Mouse (Mus musculus): Measurements from ENCODE around the gene Kif19a.

Gene Kif19a

DNA sequence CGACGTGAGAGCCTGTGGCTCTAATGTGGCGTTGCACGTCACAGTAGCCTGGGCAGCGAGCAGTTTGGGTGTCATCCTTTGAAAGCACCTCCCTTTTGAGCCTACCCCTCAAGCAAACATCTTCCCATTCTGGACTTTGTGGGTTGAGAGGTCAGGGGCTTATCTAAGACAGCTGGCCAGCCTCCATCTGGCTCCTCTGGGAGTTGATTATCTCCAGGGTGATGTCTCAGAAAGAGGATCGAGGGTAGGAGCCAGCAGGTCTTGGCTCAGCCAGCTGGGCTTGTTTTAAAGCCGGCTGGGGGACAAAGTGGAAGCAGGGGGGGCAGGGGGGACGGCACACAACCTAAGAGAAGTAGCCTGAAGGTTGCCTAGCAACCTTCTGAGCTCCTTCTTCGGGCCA, 14.9 kb downstream of the Kif19a start:
- no peak for DNase-seq (ENCODE audit: low read depth, low spot score)

DNA sequence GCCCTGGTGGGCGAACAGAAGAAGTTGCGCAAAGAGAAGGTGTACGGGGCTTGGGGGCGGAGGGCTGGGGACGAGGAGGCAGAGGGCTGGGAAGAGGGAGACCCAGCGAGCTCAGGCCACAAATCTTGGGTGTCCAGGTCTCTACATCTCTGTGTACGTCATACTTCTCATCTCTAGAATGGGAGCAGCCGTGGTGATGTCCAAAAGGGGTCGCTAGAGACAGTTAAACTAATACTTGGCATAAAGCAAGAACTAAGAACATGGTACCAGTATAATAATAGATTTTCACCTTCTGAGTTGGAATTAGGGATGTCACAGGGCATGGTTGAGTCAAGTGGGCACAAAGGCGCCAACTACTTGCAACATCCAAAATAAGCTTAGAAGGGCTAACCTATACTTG, 20.7 kb downstream of the Kif19a start:
- peak; percentile 63 for DNase-seq (ENCODE audit: low read depth, low spot score)

DNA sequence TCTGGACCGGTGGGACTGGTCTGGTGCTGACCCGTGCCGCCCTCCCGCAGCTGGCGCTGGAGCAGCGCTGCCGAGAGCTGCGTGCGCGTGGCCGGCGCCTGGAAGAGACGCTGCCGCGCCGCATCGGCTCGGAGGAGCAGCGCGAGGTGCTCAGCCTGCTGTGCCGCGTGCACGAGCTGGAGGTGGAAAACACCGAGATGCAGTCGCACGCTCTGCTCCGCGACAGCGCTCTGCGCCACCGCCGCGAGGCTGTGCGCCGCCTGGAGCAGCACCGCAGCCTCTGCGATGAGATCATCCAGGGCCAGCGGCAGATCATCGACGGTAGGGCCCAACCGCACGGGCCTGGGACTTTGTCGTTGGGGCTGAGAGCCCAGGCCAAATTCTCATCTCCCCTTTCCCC, 21.1 kb downstream of the Kif19a start:
- peak; percentile 53 for DNase-seq (ENCODE audit: low read depth, low spot score)

DNA sequence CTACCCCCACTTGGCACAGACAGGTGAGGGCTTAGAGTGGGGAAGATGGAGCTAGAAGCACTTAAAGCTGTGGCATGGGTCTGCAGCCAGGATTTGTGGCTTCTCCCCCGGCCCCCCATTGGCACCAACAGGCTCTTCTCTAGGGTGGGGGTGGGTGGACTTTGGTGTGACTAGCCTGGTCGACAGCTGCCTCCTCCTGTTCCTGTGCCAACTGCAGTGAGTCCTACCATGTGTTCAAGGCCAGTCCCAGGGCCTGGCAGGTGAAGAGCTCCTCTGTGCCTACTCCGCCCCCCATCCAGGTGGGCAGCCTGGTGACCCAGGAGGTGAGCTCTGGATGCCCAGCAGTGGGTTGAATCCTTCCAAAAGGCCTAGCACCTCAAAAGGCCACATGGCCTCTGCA, 22.4 kb downstream of the Kif19a start:
- no peak for DNase-seq (ENCODE audit: low read depth, low spot score)

DNA sequence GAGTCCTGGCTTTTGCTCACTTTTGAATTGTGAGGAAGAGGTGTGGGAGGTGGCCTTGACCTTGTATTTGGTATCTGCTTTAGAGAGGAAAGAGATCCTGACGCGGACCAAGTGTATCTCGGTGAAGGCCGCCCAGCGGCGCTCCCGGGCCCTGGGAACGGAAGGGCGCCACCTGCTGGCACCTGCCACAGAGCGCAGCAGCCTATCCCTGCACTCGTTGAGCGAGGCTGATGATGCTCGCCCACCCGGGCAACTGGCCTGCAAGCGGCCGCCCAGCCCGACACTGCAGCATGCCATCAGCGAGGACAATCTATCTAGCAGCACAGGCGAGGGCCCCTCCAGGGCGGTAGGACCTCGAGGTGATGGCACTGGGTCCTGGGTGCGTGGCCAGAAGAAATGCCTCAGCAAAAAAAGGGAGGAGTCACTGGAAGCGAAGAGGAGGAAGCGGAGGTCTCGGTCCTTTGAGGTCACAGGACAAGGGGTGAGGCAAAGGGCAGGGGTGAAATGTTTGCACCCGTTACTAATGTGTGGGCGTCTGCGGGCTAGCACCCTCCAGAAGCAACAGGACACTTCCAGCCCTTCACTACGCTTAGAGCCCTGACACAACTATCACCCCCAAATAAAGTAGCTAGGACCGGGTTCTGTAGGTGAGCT, 24.0 kb downstream of the Kif19a start:
- peak; percentile 73 for DNase-seq (ENCODE audit: low read depth, low spot score)

DNA sequence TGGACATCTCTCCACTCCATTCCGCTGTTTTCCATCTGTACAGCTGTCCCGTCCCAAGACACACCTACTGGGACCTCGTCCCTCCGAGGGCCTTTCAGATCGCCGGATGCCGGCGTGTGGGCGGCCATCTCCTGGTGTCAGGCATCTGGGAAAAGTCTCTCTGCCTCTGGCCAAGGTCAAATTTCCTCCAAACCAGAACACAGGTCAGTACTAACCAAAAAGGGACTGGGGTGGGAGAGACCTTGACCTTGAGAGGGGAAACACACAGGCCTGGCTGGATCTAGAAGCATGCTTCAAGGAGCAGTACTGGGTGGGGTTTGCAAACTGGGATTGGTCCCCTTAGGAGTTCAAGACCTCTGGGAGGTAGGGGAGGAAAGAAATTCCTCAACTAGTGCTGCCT, 24.5 kb downstream of the Kif19a start:
- DNase-seq (ENCODE audit: low read depth, low spot score) = peak; percentile 80

DNA sequence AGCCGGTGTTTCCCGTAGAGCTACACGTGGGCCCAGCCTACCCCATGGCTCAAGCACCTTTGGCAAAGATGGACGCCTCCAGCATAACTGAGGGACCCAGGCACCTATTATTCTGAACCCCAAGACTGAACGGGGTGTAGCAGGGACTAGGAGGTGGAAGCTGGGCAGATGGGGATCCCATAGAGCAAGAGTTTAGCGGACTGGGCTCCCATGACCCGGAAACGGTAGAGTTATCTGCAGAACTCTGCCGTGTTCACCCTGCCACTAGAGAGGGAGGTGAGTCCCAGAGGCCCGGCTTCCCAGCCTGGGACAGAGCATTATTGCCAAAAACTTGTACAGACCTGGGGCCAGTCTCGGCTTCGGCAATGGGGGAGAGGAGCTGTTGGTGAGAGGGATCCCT, 25.0 kb downstream of the Kif19a start:
- no peak for DNase-seq (ENCODE audit: low read depth, low spot score)

DNA sequence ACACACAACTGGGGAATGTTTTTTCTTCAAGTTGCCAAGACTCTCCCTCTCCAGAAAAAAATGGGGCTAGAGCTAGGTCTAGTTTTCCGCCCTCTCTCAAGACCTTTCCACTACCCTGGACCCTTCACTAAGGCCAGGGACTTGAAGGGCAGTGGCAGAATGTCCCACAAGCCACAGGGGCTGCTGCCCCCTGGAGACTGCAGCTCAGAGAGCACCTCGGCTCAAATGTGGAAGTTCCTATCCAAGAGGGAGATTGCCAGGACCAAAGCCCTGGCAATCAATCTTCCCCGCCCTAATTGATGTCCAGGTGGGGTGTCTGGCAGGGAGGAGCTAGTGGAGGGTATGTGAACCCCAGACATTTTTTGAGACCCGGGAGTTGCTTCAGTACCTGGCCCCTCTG, 25.7 kb downstream of the Kif19a start:
- DNase-seq (ENCODE audit: low read depth, low spot score) = peak; percentile 34

DNA sequence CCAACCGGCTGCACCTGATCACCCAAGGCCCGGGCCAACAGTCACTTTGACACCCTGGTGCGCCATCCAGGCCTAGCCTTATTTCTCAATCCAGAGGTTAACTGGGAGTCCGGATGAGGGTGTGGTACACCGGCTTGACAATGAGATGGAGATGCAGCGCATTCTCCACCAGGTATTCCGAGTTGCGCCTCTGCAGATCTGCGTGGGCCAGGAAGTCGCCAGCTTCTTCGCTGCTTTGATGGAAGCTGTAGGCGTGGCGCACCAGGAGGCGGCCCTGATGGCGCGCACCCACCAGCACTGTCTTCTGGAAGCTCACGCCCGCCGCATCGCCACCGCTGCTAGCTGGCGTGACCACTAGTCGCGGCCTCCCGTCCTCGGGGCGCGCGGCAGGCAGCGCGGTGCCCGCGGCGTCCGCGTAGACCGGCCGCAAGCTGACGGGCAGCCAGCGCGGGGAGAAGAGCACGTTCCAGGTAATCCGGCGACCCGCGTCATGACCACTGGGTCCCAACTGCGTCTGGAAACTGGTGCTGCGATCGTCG, 26.2 kb downstream of the Kif19a start:
- DNase-seq (ENCODE audit: low read depth, low spot score) = peak; percentile 74

DNA sequence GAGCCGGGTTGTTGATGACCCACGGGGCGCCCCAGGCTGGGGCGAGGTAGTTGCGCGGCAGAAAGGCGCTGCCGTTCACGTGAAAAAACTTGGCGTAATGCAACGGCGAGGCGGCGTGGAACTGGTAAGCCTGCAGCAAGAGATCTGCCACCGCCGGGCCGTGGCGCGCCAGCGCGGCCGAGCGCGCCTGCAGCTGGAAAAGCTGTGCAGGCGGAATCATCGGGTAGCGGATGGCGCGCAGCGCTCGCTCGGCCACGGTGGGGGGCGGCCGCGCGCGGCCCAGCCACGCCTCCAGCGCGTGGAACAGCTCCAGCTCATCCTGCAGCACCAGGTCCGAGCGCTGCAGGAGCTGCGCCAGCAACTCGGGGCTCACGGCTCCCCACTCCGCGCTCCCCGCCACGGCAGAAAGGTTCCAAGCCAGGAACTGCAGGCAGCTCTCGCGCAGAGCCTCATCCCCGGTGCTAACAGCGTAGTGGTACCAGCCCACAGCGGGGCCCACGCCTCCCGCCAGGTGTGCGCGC, 26.8 kb downstream of the Kif19a start:
- DNase-seq (ENCODE audit: low read depth, low spot score) = peak; percentile 40

DNA sequence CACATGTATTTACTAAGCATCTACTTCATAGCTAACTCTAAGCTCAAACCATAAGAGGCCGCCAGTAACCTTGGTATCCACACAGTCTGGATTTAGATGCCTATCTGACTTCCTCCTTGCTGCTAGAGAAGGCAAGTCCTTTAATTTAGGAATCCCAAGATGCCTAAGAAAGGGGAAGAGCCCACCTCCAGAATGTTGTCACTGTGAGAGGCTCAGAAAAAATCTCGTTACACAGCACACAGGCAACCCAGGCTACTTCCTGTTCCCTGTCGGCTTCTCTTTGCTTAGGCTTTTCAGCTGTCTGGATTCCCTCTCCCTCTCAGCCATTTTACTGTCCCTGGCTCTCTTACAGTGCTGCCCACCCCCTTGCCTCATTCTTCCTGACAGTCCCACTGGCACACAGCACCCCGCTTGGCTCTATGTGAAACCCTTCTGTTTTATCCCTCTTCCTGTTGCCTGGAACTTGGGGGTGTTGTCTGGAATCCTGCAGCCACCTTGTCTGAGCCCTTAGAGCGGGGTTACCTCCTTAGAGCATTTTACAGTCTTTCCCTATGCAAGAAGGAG, 27.8 kb downstream of the Kif19a start:
- no peak for DNase-seq (ENCODE audit: low read depth, low spot score)

DNA sequence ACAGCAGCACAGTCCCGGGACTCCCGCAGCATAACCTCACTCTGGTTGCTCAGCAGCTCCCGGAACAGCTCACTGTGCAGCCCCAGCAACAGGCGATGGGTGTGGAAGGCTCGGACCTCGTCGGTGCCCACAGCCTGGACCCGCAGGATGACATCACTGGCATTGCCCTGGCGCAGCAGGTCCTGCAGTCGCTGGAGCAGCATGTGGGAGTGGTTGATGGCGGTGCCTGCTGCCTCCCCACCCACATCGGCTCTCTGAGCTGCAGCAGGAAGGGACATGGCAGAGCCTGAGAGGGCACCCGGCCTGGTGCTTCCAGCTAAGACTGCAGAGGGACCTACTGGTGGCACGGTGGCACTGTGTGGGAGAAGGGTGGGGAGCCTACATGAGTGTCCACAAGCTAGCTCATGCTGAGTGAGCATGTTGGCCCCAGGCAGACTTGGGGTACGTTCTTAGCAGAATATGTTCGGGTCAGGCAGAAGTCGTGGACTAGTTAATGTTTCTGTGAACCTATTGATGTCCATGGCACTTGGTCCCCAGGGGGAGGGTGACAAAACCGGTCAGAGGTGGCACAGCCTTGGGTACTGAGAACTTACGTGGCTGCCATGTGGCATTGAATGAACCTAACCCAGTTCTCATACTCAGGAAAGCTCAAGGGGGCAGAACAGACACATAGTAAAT, 28.8 kb downstream of the Kif19a start:
- DNase-seq (ENCODE audit: low read depth, low spot score) = no peak

DNA sequence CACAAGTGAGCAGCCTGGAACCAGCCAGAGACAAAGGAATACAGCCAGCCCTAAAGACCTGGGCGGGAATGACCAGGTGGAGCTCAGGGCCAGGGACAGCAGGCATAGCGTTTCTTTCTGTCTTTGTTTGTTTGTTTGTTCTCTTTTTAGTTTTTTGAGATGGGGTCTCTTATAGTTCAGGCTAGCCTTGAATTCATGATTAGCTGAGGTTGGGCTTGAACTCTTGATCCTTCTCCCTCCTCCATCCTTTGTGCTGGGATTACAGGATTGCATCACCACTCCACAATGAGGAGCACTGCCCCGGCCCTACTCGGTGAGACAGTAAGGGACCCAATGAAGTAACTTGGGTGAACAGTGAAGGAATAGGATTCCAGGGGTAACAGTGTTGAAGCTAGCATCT, 29.5 kb downstream of the Kif19a start:
- no peak for DNase-seq (ENCODE audit: low read depth, low spot score)

DNA sequence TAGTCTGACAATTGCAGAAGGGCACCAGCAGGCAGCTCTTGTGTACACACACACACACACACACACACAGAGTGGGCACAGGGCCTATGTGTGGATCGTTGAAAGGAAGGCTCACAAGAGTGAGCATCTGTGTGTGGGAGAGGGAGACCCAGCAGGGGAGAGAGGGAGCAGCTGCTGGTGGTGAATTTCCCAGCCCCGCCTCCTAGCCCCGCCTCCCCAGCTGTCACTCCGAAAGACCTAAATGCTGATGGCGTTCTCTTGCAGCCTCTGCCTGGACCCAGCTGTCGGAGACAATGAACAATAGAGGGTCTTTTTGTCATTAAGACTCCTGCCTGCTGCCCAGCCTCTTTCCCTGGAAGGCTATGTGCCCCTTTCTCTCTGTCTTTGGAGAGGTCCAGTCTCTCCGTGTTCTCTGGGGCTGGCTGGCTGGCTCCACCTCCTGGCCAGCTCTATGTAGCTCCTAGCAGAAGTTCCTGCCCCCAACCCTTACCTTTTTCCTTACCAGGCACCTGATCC, 30.1 kb downstream of the Kif19a start:
- DNase-seq (ENCODE audit: low read depth, low spot score) = peak; percentile 52

DNA sequence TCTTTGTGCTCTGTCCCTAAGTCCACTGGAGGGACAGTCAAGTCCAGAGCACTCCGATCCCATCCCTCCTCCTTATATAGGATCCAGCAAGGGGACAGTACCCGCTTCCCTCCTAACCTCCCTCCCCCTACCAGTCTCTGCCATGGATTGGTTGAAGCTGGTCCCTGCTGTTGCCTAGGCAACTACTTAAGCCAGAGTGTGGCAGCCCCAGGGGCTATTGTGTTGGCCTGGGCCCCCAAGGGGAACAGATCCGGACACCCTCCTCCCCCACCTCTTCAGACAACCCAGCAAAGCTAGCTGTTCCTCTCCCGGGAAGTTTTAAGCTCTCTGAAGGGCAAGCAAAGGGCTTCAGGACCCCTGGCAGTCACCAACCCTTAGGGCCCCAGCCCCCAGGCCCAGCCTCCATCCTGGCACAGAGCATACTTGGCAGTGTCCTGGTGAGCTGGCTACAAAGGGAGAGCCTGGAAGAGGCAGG, 30.7 kb downstream of the Kif19a start, which contains the start of gene Btbd17:
Btbd17 (minus strand) TSS at position 98 of the 475 bp plus-strand sequence.
- peak; percentile 42 for DNase-seq (ENCODE audit: low read depth, low spot score)

DNA sequence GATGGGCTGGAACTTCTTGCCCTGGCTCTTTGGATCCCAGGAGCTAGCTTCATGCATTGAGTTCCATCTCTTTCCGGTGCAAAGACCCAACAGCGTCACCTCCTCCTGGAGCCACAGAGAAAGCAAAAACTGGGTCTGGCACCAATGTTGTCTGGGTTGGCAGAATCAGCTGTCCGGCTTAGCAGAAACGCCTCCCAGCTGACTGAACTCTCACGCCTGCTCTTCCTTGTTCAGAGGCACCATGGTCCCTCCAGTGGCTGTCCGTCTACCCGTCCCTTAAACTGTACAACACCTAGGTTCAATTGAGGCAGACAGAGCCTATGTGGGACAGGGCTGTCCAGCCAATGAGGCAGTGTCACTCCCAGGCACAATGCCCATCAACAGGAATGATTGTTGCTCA, 32.0 kb downstream of the Kif19a start:
- DNase-seq (ENCODE audit: low read depth, low spot score) = no peak

DNA sequence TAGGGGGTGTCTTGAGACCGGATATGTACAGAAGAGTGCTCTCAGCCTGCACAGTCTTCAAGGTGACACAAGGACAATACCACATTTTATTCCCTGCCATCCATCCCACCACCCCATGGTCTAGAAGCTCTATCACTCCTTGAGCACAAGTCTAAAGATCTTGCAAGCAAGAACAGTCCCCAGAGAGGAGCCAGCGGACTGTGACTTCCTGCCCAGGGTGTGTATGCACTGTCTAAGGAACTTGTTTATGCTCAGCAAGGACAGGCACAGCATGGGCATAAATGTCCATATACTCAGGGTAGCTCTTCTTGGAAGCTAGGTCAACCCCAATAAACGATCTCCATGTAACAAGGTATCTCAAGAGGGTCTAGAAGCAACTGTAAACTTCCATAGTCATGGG, 32.8 kb downstream of the Kif19a start:
- DNase-seq (ENCODE audit: low read depth, low spot score) = no peak

DNA sequence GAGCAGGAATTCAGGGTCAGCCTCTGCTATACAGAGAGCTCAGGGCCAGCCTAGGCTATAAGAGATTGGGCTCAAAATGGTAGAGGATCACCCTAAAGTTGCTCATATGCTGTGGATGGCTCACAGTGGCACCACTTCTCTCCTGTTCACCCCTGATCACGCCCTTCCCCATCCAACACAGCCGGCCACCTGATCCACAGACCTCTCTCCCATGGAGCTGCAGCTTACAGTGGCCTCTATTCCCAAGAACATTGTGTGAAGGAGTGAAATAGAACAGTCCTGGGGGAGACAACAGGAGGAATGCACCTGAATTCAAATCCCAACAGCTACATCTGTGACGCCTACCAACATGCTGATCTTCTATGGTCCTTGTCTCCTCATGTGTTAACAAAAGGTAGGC, 33.4 kb downstream of the Kif19a start, which contains the start of gene Gpr142:
Gpr142 (plus strand) TSS at position 301 of the 400 bp plus-strand sequence.
- DNase-seq (ENCODE audit: low read depth, low spot score) = no peak

DNA sequence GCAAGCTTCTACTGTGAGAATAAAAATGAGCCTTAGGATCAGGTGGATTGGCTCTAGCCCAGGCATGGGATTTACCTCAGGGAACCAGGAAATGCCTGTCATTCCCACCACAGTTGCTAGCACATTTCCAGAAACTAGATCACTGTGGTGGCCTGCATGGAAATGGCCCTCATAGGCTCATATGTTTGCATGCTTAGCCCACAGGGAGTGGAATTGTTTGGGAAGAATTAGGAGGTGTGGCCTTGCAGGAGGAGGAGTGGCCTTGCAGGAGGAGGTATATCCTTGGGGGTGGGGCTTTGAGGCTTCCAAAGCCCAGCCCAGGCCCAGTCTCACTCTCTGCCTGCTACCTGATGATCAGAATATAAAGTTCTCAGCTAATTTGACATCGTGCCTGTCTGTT, 36.7 kb downstream of the Kif19a start:
- no peak for DNase-seq (ENCODE audit: low read depth, low spot score)

DNA sequence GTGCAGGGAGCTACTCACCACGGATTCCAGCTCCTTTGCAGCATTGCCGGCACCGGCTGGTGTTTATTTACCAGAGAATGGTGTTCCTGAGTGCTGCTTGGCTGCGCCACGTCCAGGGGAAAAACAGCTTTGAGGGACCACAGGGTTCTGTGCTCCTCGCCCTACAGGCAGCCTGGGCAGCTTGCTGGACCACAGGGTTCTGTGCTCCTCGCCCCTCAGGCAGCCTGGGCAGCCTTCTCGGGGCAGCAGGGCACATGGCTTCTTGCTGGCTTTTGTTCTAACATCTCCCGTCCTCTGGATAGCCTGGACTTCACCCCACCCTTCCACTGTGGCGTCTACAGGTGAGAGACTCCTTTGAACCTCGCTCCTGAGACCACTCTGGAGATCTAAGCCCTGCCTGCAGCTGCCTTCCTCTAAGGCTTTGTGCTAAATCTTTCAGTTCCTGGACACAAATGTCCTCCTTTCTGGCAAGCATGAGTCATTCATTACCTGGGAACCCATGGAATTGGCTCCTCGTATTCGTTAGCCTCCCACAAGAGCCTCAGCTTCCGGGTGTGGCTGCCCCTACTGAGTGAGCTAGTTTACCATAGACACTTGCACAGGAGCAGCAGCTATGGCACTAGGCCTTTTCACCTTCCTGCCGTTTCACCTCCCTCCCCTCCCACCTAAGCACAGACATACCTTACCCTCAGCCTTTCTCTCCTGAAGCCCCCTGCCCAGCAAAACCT, 37.5 kb downstream of the Kif19a start:
- no peak for DNase-seq (ENCODE audit: low read depth, low spot score)

DNA sequence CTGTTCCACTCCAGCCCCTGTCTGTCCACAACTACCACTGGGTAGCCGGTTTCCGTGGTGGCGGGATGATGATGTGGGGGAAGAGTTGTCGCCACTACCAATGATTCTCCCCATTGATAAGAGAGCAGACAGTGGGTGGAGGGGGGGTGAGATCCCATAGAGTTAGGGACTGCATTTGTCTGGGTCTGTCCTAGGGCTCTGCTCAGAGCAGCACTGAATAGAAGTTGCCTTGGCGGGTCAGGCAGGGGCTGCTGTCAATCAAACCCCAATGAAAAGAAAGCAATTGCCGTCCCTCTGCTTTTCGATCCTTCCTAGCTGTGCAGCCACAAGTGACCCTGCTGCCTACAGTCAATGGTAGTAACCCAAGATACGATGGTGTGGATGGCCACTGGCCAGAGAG, 38.8 kb downstream of the Kif19a start:
- DNase-seq (ENCODE audit: low read depth, low spot score) = no peak

DNA sequence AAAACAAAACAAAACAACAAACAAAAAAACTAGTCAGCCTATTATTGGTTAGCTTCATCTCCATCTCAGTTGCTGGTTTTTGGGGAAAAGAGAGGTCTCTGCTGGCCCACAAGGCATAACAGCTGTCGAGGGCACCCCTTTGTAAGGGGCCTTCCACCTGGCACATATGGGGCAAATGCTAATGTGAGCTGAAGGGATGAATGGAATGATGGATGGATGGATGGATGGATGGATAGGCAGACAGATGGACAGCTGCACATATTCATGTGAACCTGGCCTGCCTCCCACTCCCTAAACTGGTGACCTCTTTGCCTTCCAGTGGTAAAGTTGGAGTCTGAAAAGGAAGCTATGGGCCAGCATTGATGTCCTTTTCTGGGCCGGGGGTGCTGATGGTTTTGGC, 41.8 kb downstream of the Kif19a start:
- DNase-seq (ENCODE audit: low read depth, low spot score) = no peak
